Mouse (Mus musculus): ENCODE data around the gene Olfr592. TPM values are rescaled to one million over a fixed set of nuclear protein-coding genes. Genes with fewer than 3 reads are reported as not detected.

Olfr592 gene
- polyA plus RNA-seq, 1 experiment from 2014 or later, result not detected

Other genes starting within 250 kb of the Olfr592 start
- not detected in 2 replicates for gene Olfr573-ps1, start 242.2 kb upstream of the Olfr592 start, polyA plus RNA-seq (2015; fragmentation: Nextera tagmentation; extraction: Ambion mirVana)
- not detected in 2 replicates for gene Olfr574, start 236.3 kb upstream of the Olfr592 start, polyA plus RNA-seq (2015; fragmentation: Nextera tagmentation; extraction: Ambion mirVana)
- gene Olfr575, start 226.0 kb upstream of the Olfr592 start, polyA plus RNA-seq (2015; fragmentation: Nextera tagmentation; extraction: Ambion mirVana), result not detected in 2 replicates
- not detected in 2 replicates for gene Olfr576, start 222.1 kb upstream of the Olfr592 start, polyA plus RNA-seq (2015; fragmentation: Nextera tagmentation; extraction: Ambion mirVana)
- gene Olfr577, start 208.9 kb upstream of the Olfr592 start, polyA plus RNA-seq (2015; fragmentation: Nextera tagmentation; extraction: Ambion mirVana), result not detected in 2 replicates
- gene Olfr578, start 195.5 kb upstream of the Olfr592 start, polyA plus RNA-seq (2015; fragmentation: Nextera tagmentation; extraction: Ambion mirVana), result not detected in 2 replicates
- gene Olfr582, start 146.8 kb upstream of the Olfr592 start, polyA plus RNA-seq (2015; fragmentation: Nextera tagmentation; extraction: Ambion mirVana), result not detected in 2 replicates
- not detected in 2 replicates for gene Olfr583, start 133.5 kb upstream of the Olfr592 start, polyA plus RNA-seq (2015; fragmentation: Nextera tagmentation; extraction: Ambion mirVana)
- gene Olfr584, start 102.9 kb upstream of the Olfr592 start, polyA plus RNA-seq (2015; fragmentation: Nextera tagmentation; extraction: Ambion mirVana), result not detected in 2 replicates
- not detected in 2 replicates for gene Olfr585, start 87.1 kb upstream of the Olfr592 start, polyA plus RNA-seq (2015; fragmentation: Nextera tagmentation; extraction: Ambion mirVana)
- gene Olfr586, start 59.2 kb upstream of the Olfr592 start, polyA plus RNA-seq (2015; fragmentation: Nextera tagmentation; extraction: Ambion mirVana), result not detected in 2 replicates
- gene Olfr588-ps1, start 43.9 kb upstream of the Olfr592 start, polyA plus RNA-seq (2015; fragmentation: Nextera tagmentation; extraction: Ambion mirVana), result not detected in 2 replicates
- not detected in 2 replicates for gene Olfr589, start 28.4 kb upstream of the Olfr592 start, polyA plus RNA-seq (2015; fragmentation: Nextera tagmentation; extraction: Ambion mirVana)
- not detected in 2 replicates for gene Olfr591, start 6.5 kb upstream of the Olfr592 start, polyA plus RNA-seq (2015; fragmentation: Nextera tagmentation; extraction: Ambion mirVana)
- gene Olfr593, start 27.1 kb downstream of the Olfr592 start, polyA plus RNA-seq (2015; fragmentation: Nextera tagmentation; extraction: Ambion mirVana), result not detected in 2 replicates
- not detected in 2 replicates for gene Olfr594, start 32.2 kb downstream of the Olfr592 start, polyA plus RNA-seq (2015; fragmentation: Nextera tagmentation; extraction: Ambion mirVana)
- gene Usp17ld, start 67.7 kb downstream of the Olfr592 start, polyA plus RNA-seq (2015; fragmentation: Nextera tagmentation; extraction: Ambion mirVana), result not detected in 2 replicates
- not detected in 2 replicates for gene Olfr596, start 120.8 kb downstream of the Olfr592 start, polyA plus RNA-seq (2015; fragmentation: Nextera tagmentation; extraction: Ambion mirVana)
- gene Olfr597, start 131.5 kb downstream of the Olfr592 start, polyA plus RNA-seq (2015; fragmentation: Nextera tagmentation; extraction: Ambion mirVana), result not detected in 2 replicates
- gene Olfr598, start 138.8 kb downstream of the Olfr592 start, polyA plus RNA-seq (2015; fragmentation: Nextera tagmentation; extraction: Ambion mirVana), result not detected in 2 replicates
- gene Olfr599, start 151.1 kb downstream of the Olfr592 start, polyA plus RNA-seq (2015; fragmentation: Nextera tagmentation; extraction: Ambion mirVana), result not detected in 2 replicates
- not detected in 2 replicates for gene Olfr600, start 164.9 kb downstream of the Olfr592 start, polyA plus RNA-seq (2015; fragmentation: Nextera tagmentation; extraction: Ambion mirVana)
- not detected in 2 replicates for gene Olfr601, start 177.9 kb downstream of the Olfr592 start, polyA plus RNA-seq (2015; fragmentation: Nextera tagmentation; extraction: Ambion mirVana)
- not detected in 2 replicates for gene Olfr603, start 201.4 kb downstream of the Olfr592 start, polyA plus RNA-seq (2015; fragmentation: Nextera tagmentation; extraction: Ambion mirVana)
- not detected in 2 replicates for gene Usp17lc, start 230.3 kb downstream of the Olfr592 start, polyA plus RNA-seq (2015; fragmentation: Nextera tagmentation; extraction: Ambion mirVana)